Mouse (Mus musculus) common myeloid progenitor, adult 5-6 weeks (primary cell): ENCODE results near the gene Echdc3. TPM values are rescaled to one million over a fixed set of nuclear protein-coding genes. Genes with fewer than 3 reads are reported as not detected.
A peak's percentile ranks its signal among the peaks of the same experiment; 100 is the strongest.

Experiments used
- ATAC-seq: replicated peaks from 2 replicates; pipeline ENCODE4 v1.8.0; 2016; ENCODE audit warnings: low read depth, mild to moderate bottlenecking, moderate TSS enrichment, inconsistent platforms; ENCODE audit not compliant: poor library complexity, severe bottlenecking
- total RNA-seq: library from RNA; stranded (forward); fragments of 200-1000, 187-1606 nt; gene quantifications from 2 replicates; pipeline ENCODE4 v1.2.3, GENCODE M21; 2017

Gene Echdc3
- total RNA-seq, 1 experiment from 2014 or later = 0.78 TPM

DNA sequence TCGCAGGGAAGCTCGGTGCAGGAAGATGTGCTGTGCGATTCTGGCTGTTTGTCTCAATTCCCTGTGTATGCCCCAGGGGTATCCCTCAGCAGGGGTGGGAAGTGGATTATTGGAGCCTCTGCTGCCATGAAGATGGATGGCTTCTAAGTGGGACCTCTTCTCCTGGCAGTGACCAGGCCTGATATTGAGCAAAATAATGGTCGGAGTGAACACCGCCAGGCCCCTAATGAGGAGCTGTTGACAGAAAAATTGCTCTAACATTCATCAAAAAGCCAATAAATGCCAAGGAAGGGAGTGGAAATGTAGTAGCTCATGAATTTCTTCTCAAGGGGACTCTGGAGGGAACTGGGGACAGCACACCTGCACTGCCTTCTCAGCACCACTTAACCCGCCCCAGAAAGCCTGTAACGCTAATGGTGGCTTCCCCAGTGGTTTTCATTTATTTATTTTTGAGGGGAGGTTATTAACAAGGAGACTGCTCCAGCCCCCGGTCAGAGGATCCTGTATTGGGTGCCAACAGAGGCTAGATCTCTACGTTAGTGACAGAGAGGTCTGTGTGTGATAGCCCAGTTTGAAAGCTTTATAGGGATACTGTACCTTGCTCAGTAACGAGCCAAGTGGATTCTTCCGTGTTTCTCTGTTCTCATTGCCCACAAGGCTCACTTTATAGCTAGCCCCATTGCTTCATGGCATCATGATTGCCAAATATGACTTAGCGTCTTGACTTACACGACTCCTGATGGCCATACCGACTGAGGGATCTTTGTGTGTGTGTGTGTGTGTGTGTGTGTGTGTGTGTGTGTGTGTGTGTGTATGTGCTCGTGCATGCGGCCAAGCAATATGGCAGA is 33.7 kb downstream of the Echdc3 start:
- ATAC-seq = no peak

DNA sequence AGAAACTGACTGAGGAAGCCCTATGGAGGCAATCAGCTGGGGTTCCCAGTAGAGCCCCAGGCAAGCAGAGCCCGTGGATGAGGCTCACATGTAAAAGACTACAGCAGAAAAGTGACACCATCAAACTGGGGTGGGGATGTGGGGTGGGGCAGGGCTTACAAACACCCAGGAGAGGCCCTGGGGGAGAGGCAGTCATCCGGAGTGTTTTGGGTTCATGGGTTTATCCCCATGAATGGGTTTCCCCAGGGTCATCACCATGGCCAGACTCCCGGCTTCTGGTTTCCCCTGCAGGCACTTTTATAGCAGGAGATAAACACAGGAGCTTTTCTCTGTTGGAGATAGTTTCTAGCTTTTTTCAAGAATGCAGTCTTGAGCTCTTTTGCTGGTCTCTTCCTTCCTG is 39.8 kb downstream of the Echdc3 start:
- no peak for ATAC-seq

DNA sequence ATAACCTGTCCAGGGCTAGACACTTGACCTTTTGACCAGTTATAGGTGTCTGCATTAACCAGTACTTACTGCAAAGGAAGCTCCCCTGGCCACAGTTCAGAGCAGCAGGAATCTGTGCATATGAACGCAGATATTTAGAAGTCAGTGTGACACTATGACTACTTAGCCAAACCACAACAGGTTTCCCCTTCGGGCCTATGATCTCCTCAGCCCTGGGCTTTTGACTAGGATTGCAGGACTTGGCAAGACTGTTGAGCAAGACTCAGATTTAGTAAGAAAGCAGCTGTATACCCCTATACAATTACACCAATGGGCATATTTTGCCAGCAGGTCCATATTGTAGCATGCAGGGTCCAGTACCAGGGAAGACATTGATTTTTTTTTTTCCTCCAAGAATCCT is 44.3 kb downstream of the Echdc3 start:
- no peak for ATAC-seq

DNA sequence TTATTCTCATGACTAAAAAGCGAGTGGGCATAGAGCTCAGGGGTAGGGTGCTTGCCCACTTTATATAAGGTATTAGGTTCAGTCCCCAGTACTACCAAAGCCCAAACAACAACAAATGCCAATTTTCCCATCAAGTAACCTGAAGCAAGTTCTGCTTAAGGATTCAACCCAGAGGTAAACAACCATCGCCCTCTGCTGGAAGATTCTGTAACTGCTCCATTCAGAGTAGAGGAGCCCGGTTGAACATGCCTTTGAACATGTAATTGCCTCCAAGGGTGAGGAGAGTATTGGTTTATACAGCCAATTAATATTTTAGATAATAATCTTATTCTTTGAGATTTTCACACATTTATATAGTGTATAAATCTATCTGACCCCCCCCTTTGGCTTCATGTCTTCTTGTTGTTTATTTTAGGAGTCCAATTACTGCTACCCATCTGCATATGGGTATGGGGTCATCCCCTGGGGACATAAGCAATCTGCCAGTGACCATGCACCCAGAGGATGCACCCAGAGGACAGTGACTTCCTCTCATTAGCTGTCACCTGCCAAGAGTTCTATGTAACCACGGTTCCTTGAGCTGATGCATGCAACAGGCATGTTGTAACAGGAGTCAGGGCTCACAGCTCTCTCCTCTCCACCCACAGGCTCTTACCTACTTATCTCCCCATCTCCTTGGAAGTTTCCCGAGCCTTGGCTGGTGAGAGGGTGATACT is 44.8 kb downstream of the Echdc3 start:
- ATAC-seq = peak; percentile 75

DNA sequence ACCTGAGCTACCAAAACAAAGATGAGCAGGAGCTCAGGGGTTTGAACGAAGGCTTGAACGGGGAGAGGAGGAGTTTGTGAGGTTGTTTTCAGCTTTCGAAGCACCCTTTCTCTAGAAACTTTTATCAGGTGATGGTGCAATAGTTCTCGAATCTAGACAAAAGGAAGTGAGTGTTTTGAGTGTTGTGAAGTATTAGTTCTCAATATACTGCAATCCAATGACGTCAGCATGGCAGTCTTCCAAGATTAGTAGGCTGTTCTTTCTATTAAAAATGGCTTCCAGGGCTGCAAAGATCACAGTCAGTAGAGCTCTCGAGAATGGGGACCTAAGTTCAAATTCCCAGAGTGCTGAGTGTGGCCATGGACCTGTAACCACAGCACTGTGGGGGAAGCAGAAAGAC is 47.1 kb downstream of the Echdc3 start:
- ATAC-seq = peak; percentile 7; the same call in 1 of the 2 replicates

DNA sequence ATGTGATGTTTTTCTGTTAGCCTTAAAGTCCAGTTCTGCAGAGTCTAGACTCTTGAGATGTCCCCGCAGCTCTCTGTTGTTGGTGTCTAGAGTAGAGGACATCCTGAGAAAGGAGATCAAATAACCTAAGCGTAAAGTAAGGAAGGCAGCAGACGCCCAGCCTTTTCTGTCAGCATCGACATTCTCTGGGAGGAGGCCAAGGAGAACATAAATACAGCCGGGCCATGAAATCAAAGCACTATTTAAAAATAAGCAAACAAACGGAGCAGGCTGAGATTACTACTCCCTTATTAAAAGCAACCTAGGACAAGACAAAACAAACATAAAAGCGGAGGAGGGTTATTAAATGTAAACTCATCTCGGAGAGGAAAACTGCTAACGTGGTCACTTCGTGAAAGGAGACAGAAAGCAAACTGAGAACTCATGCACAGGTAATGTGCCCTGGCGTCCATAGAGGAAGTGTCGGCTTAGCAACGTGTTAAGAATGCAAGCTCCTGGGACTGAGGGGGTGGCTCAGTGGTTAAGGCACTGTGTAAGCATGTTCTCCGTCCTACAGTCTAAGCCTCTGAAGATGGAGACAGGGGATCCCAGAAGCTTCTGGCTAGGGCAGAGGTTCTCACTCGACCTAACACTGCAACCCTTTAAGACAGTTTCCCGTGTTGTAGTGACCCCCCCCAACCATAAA is 48.1 kb downstream of the Echdc3 start:
- no peak for ATAC-seq

DNA sequence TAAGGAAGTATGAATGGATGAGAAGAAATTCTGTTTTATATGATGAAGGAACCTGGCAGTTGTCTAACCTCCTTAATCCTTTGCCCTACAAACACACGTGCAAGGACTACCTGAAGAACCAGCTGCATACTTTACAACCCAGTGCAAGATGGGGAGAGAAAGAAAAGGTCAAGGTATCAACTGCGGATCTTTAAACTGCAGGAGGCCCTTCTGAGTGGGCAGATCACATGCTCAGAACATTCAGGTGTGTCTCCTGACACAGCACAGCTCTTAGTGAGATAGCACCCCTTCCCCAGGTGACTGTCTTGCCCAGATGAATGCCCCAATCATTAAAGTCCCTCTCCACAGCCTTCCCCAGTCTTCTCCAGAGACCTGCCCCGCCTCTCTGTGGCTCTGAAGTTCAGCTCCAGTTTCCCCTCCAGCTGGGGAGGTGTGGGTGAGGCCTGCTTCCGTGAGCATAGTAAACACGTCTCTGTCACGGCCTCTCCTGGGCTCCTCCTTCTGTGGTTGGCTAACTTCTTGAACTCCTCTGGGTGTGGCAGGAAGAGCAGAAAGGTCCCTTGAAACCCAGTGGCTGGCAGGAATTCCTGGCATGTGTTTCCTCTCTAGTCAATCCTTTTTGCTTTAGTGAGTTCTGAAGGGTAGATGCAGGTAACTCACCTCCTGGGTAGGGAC is 50.3 kb downstream of the Echdc3 start:
- ATAC-seq = peak; percentile 81

DNA sequence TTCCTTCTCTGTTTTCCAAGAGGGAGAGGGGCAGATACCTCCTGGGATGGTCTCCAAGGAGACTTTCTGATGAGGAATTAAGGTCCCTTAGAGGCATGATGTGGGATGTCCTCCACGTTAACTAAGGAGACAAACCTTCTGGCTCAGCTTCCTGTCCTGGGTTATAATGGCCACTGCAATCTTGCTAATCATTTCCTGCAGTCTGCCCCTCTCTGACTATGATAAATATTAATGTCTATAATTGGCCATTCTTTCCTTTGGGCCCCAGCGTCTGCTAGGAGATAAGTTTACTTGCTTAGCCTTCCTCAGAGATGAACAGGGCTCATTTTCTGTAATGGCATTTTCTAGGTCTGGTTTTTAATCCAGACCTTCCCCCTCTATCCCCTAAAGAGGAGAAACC is 53.1 kb downstream of the Echdc3 start:
- peak; percentile 72 for ATAC-seq

DNA sequence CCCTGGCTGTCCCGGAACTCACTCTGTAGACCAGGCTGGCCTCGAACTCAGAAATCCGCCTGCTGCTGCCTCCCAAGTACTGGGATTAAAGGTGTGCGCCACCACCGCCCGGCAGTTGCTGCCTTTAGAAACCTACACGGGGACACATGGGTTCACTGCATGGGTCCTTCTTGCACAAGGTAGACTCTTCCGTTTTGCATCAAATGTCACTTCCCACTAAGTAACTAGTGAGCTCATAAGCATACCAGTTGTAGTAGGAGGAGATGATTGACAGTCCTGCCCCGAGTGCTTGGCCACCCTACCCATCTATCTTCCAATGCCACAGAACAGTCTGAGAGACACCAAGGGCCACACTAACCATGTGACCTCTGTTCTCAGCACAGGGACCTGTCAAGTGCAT is 53.6 kb downstream of the Echdc3 start:
- ATAC-seq = peak; percentile 10; the same call in 1 of the 2 replicates

DNA sequence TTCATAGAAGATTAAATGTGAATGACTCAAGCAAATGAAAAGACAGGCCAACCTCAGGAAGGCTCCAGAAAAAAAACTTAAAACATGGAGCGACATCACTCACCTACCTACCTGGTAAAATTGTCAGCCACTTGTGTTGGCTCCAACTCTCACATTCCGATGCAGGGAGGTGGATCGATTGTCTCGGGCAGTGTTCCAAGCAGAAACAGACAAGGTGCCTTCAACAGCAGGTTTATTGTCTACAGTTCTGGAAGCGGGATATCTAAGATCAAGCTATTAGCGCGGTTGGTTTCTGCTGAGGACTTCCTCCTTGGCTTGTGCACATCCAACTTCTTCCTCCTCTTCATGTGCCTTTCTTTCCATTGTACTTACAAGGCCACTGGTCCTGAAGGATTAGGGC is 55.2 kb downstream of the Echdc3 start:
- ATAC-seq = no peak

DNA sequence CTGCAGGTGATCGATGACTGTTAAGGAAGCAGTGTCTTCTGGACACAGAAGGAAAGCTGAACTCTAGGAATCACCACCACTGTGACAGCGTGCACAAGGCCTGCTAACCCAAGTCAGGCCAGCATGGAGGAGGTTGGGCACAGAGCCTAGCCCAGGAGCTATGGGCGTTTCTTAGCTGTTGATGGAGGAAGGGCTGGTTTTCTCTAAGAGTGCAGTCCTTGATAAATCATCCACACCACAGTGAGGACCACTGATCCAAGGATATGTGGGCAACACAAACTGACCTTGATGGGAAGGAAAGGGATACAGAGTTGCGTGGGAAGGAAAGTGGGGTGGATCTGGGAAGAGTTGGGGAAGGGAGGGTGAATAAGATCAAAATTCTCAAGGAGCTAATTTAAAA is 55.6 kb downstream of the Echdc3 start:
- no peak for ATAC-seq

DNA sequence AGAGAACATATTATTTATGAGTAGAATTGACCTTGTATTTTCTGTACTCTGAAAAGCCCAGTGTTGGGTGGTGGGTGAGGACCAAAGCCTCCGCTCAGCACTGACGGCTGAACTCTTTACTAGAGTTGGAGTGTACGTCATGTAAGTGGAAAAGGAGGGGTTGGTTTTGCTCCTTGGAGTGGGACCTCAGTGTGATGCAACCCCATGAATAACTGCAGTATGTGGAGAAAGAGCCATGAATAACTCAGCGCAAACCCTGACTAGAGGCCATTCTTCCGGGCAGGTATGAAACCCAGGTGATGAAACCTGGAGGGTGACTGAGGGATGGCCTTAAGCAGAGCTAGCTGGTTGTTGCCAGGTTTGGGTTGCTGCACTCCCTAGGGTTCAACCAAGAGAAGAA is 63.0 kb downstream of the Echdc3 start:
- ATAC-seq = no peak

DNA sequence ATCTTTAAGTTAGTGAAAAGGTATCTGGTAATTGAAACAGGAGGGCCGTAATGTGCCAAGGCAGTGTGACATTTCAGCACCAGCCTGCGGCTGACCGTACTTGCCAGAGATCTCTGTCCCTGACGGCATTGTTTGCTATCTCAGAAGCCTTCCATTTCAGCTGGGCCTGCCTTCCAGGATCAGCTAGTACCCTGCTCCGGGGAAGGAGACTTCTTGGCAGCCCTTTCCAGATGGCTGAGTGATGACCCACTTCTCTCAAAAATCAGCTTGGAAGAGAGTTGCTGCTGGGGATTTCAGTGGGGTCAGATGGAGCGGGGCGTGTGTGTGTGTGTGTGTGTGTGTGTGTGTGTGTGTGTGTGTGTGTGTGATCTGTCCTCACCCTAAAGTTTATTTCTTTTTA is 65.9 kb downstream of the Echdc3 start:
- ATAC-seq = no peak

DNA sequence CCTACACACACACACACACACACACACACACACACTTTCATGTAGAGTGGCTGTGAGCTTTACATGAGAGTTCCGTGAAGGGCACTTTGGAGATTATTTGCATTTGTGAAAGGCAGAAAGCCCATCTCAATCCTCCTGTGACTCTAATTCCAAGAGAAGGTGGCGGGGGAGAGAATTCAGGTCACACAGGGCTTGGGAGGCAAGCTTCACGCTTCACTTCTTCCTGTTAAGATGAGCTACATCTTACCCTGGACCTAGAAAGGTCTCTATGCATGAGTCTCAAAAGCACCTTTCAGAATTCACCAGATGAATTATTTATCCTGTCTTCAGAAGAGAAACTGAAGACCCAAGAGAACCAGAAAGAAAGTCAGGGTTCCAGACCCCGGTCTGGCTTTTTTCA is 66.6 kb downstream of the Echdc3 start:
- ATAC-seq = no peak

DNA sequence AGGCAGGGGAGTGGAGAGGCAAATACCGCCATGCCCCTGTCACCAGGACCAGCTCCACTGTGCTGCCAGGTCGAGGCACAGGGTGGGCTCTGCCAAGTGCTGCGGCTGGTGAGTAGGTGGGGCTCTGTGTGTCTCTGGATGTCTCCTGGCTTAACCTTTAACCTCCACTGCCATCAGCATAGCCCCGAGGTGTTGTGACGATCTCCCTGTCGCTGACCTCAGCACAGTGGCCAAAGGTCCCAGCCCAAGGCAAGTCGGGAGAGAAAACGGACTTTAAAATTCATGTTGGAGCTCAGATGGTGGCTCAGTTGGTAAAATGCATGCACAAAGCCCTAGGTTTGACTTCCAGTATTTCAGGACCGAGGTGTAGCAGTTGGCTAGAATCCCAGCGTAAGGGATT is 67.2 kb downstream of the Echdc3 start:
- no peak for ATAC-seq

DNA sequence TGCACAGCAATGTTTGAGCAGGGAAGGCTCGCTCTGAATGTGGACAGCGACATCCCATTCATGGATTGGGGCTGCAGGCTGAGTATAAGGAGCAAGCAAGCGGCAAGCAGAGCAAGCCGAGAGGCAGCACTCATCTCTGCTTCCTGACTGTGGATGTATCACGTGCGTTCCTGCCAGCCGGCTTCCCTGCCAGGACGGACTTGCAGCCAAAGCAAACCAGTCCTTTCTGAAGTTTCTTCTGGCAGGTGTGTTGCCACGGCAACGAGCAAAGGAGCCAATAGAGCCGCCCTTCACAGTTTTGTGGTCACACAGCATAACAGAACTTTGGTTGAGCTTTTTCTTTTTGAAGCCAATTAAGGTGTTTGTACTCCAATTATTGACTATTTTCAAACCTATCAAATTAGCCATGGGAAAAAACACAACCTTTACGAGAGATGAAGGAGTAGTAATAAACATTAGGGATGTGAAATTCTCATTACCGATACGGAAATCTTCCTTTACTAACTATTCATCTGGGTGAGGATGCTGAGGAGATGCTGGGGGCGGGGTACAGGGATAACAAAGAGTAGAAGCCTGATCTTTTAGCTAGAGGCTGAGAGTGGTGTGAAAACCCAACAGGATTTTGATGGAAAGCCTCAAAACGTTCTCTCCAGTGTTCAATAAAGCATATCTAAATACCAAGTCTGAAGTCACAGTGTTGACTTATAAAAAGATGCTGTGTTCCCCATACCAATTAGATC is 69.7 kb downstream of the Echdc3 start:
- no peak for ATAC-seq

DNA sequence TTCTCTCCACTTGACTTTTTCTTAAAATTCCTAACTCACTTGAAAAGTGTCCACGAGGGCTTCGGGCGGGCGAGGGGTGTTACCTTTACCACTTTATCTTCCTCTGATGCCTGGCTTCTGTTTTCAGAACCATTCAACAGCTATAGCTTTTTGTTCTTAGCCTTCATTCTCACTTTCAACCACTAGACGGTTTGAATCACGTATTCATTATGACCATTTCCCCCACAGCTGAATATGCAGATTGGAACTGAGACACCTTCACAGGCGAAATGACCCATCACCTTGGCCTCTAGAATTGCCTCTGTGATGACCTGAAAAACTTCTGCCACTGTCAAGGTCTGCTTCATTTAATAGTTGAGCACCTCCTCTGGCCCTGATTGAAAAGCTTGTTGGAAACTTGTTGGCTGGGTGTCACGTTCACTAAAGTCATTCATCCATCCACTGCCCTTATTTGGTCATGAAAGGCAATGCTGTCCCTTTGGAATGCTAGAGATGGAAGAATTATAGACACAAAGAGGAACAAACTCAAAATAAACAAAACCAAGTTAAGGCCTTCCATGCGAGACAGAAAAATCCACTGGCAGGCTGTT is 72.2 kb downstream of the Echdc3 start:
- ATAC-seq = no peak
